Mouse (Mus musculus) embryonic facial prominence, embryonic 14.5 days (tissue): ENCODE data around the gene Phrf1. TPM values are rescaled to one million over a fixed set of nuclear protein-coding genes. Genes with fewer than 3 reads are reported as not detected.
A peak's percentile ranks its signal among the peaks of the same experiment; 100 is the strongest.

Source experiments
- ATAC-seq: fragments of 200-750 bp; cut with Nextera tagmentation; 2 replicates; pipeline ENCODE4 v1.8.0; 2017; ENCODE audit warnings: low read depth, moderate number of reproducible peaks, moderate TSS enrichment
- DNase-seq: peaks from one replicate; pipeline ENCODE4 v3.0.0-alpha.2; 2015; ENCODE audit warnings: low spot score
- H3K27ac ChIP-seq: fragments of 300-500 bp; sonication (generic); replicated peaks from 2 replicates; pipeline ENCODE4 v1.5.1; 2014; ENCODE audit warnings: low read depth, mild to moderate bottlenecking, low read length, moderate library complexity
- H3K27me3 ChIP-seq: fragments of 300-500 bp; sonication (generic); replicated peaks from 2 replicates; pipeline ENCODE4 v1.6.1; 2014; ENCODE audit warnings: low read length; ENCODE audit not compliant: control insufficient read depth, insufficient read depth
- H3K36me3 ChIP-seq: fragments of 300-500 bp; sonication (generic); 2 replicates; pipeline ENCODE4 v1.6.1; 2014; ENCODE audit warnings: low read length, mixed read lengths; ENCODE audit not compliant: control insufficient read depth, insufficient read depth
- H3K4me1 ChIP-seq: fragments of 300-500 bp; sonication (generic); 2 replicates; pipeline ENCODE4 v1.6.1; 2014; ENCODE audit warnings: antibody characterized with exemption, low read length; ENCODE audit not compliant: control insufficient read depth, insufficient read depth
- H3K4me2 ChIP-seq: fragments of 300-500 bp; sonication (generic); 2 replicates; pipeline ENCODE4 v1.6.1; 2014; ENCODE audit warnings: low read depth, mild to moderate bottlenecking, low read length, moderate library complexity, mixed read lengths
- H3K4me3 ChIP-seq: fragments of 300-500 bp; sonication (generic); 2 replicates; pipeline ENCODE4 v1.5.1; 2014; ENCODE audit warnings: low read depth, mild to moderate bottlenecking, low read length
- H3K9ac ChIP-seq: fragments of 300-500 bp; sonication (generic); 2 replicates; pipeline ENCODE4 v1.6.1; 2014; ENCODE audit warnings: low read depth, mild to moderate bottlenecking, low read length, moderate library complexity, mixed read lengths
- H3K9me3 ChIP-seq: fragments of 300-500 bp; sonication (generic); 2 replicates; pipeline ENCODE4 v1.6.1; 2016; ENCODE audit warnings: low read length; ENCODE audit not compliant: control insufficient read depth
- WGBS: fragments of 180-500 bp; shearing (Covaris S2); extraction: QIAGEN DNeasy Blood & Tissue Kit; methylation state at CpG from one replicate; pipeline ENCODE4 v1.1.7; 2014; 5-methylcytosine and 5-hydroxymethylcytosine counted together
- polyA plus RNA-seq: library from polyadenylated mRNA; unstranded; fragments of >200 nt; fragmentation: Nextera tagmentation; extraction: Ambion mirVana; gene quantifications from 2 replicates; pipeline ENCODE4 v1.2.1, GENCODE M21; 2014

Gene Phrf1
- polyA plus RNA-seq, 1 experiment from 2014 or later = 59.8 TPM

DNA sequence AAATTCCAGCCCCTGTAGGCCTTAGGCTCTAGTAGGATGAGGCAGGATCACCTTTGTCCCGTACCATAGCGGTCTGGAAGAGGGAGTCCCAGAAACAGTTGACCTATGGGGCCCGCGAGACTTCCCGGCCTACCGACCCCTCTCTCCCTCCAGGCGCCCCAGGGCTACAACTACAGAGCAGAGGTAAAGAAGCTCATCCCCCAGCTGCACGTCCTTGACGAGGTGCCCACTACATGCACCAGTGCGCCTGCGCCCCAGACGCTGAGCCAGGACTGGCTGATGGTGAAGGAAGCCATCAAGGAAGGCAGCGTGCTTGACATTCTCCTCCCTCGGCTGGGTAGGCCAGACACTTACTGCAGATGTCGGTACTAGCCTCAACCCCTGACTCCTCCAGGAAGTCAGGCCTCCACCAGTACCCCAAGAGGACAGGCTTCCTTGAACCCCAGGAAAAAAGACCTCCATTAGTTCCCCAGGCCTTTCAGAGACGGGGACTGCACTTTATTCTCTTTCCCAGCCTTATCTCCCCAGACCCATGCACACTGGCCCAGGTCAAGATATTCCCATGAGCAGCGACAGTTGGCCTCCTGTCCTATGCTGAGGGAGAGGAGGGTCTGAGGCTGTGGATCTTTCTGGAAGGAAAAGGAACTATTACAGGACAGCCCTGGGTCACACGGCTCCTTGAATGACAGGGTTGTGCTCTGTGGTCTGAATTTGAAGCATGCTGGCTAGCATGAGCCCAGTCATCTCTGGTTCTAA, 22.2 kb upstream of the Phrf1 start:
- H3K9me3 ChIP-seq = no peaks in the 10 kb centered on the region
- no peak for DNase-seq
- H3K9ac ChIP-seq = no peak overlapping the region
- no peaks in the 10 kb centered on the region for H3K36me3 ChIP-seq
- H3K27me3 ChIP-seq = no peaks in the 10 kb centered on the region
- no peaks in the 10 kb centered on the region for H3K4me1 ChIP-seq
- ATAC-seq = no peak
- H3K27ac ChIP-seq = no peak overlapping the region
- 89% methylated on average over 18 of the region's 18 CpGs for WGBS
- no peak overlapping the region for H3K4me2 ChIP-seq
- no peak overlapping the region for H3K4me3 ChIP-seq

DNA sequence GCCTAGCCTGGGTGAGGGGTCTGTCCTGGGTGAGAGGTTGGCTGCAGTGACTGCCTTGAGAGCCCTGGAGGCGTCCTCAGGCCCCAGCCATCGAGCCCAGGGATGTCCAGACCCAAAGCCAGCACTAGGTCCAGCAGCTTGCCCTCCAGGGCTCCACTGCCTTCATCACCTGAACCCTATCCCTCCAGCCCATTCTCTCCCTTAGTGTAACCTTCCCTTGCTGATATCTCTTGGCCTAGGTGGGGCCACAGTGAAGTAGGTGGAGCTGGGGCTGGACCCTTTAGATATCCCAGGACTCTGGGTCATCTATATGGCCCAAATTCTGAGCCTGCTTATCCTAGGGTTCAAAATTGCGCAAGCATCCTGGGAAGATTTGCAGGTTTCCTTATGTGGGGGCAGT, 19.1 kb upstream of the Phrf1 start:
- Histone ChIP-seq H3K9me3 (no peaks in the 10 kb centered on the region), H3K4me3 (no peak overlapping the region), H3K9ac (no peak overlapping the region), H3K27me3 (no peaks in the 10 kb centered on the region), H3K4me1 (no peaks in the 10 kb centered on the region), H3K36me3 (no peaks in the 10 kb centered on the region), H3K27ac (no peak overlapping the region), H3K4me2 (no peak overlapping the region)
- no peak for ATAC-seq
- WGBS = 79% methylated on average over 3 of the region's 3 CpGs
- DNase-seq = no peak

DNA sequence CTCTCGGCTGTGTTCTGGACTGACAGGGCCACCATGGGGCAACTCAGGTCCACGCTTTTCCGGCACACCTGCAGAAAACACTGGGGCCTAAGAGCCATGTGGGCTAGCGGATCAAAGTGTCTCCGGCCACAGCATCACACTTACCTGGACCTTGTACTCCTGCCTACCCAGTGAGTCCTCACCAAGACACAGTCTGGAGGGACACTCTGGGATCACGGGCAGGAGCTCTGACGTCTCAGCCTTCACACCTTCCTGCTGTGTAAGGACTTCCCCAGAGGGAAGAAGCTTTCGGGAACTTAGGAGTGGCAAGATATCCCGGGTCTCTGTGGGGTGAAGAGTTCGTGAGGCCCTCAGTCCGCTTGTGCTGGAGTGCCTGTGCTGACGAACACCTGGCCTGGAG, 18.4 kb upstream of the Phrf1 start:
- no peaks in the 10 kb centered on the region for H3K9me3 ChIP-seq
- no peak for ATAC-seq

DNA sequence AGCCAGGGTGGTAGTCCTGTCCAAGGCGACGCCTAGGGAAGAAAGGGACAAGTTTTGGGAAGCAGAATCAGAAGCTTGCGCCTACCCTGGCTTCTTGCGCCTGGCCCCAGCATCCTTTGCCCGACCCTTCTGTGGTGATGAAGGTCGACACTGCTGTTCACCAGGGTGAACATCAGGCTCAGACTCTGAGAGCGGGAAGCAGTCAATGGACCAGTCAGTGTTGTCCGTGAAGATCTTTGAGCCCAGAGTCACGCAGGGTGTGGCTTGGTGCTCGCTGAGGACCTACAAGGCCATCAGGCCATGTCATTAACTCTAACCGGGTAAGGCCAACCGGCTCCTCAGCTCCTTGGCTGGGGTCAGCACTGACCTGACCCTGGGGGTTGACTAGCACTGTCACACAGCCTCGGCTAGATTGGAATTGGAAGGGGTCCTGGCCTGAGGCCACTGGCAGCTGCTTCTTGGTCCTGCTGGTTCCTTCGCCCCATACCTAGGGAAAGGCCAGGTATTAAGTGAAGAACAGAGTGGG, 17.9 kb upstream of the Phrf1 start:
- H3K4me3 ChIP-seq = no peak overlapping the region
- ATAC-seq (no peak), DNase-seq (no peak)
- H3K27ac ChIP-seq = no peak overlapping the region
- no peaks in the 10 kb centered on the region for H3K27me3 ChIP-seq
- no peaks in the 10 kb centered on the region for H3K4me1 ChIP-seq
- 85% methylated on average over 13 of the region's 14 CpGs for WGBS
- no peaks in the 10 kb centered on the region for H3K36me3 ChIP-seq
- H3K9me3 ChIP-seq = no peaks in the 10 kb centered on the region
- no peak overlapping the region for H3K9ac ChIP-seq
- no peak overlapping the region for H3K4me2 ChIP-seq

More for the DNA sequence above, 18.4 kb upstream of the Phrf1 start:
- DNase-seq = no peak
- H3K4me1 ChIP-seq = no peaks in the 10 kb centered on the region
- WGBS = 78% methylated on average over 12 of the region's 12 CpGs
- no peak overlapping the region for H3K9ac ChIP-seq
- H3K36me3 ChIP-seq = no peaks in the 10 kb centered on the region
- no peak overlapping the region for H3K4me3 ChIP-seq
- no peak overlapping the region for H3K4me2 ChIP-seq
- no peaks in the 10 kb centered on the region for H3K27me3 ChIP-seq
- H3K27ac ChIP-seq = no peak overlapping the region

DNA sequence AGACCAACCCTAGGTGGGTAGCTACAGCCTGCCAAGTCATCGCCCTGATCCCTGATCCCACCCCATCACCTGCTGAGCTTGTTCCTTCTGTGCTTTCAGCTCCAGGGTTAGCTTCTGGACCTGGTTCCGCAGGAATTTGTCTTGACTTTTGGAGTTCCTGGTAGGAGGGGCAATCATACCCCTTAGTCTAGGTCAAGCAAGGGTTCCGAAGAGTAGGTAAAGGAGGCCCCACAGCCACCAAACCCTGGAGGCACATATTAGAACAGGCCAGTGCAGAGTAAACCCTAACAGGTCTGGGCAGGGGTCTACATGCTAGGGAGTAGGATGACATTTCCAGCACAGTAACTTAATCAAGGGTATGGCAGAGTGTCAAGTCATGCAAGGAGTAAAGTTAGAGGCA, 15.5 kb upstream of the Phrf1 start:
- peaks cover 2% of the 10 kb centered on the region; the same call in 1 of the 2 replicates for H3K4me1 ChIP-seq
- no peaks in the 10 kb centered on the region for H3K9me3 ChIP-seq
- H3K4me3 ChIP-seq = no peak overlapping the region
- 0 out of 2 replicates have a peak, but pooled peaks cover 2% of the 10 kb centered on the region for H3K36me3 ChIP-seq
- DNase-seq (no peak), ATAC-seq (no peak)
- H3K9ac ChIP-seq = no peak overlapping the region
- 78% methylated on average over 3 of the region's 3 CpGs for WGBS
- no peak overlapping the region for H3K4me2 ChIP-seq
- H3K27me3 ChIP-seq = no peaks in the 10 kb centered on the region
- H3K27ac ChIP-seq = no peak overlapping the region

DNA sequence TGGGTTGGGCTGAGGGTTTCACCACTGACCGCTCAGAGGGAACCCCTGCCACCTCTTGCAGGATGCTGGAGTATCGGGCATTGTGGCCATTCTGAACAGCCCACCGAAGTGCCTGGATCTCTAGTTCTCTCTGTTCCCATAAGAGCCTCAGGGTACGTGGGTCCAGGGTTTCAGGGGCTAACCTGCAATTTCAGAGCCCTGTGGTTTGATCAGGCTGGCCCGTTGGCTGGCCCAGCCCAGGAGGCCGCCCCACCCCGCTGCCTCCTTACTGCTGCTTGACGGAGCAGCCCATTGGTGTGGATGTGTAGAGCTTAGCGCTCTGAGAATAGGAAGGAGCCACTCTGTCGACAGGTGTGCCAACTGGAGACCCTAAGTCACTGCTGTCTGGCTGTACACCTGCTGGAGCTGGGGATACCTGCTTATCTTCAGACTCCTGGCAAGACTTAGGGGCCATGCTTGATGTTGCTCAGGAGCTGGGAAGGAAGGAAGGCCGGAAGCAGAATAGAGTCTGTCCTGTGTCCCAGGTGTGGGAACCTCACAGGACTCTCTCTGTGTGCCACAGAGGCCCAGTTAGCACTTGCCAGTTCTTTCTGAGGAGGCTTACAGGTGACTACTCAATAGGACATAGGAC, 14.9 kb upstream of the Phrf1 start, which contains the start of gene Lmntd2:
TSS of gene Lmntd2 (minus strand) at position 476 of the 631 bp plus-strand sequence.
- Histone ChIP-seq H3K9ac (0 out of 2 replicates have a peak within 1 kb of the TSS, but pooled peaks have one; percentile 71), H3K36me3 (0 out of 2 replicates have a peak, but pooled peaks cover 8% of the 10 kb centered on the region), H3K4me2 (peak within 1 kb of the TSS; percentile 69), H3K9me3 (no peaks in the 10 kb centered on the region), H3K4me1 (peaks cover 2% of the 10 kb centered on the region; the same call in 1 of the 2 replicates), H3K27ac (peak within 1 kb of the TSS; percentile 86), H3K27me3 (no peaks in the 10 kb centered on the region), H3K4me3 (peak within 1 kb of the TSS; percentile 54)
- ATAC-seq (no peak), DNase-seq (no peak)
- WGBS = 90% methylated on average over 11 of the region's 11 CpGs

DNA sequence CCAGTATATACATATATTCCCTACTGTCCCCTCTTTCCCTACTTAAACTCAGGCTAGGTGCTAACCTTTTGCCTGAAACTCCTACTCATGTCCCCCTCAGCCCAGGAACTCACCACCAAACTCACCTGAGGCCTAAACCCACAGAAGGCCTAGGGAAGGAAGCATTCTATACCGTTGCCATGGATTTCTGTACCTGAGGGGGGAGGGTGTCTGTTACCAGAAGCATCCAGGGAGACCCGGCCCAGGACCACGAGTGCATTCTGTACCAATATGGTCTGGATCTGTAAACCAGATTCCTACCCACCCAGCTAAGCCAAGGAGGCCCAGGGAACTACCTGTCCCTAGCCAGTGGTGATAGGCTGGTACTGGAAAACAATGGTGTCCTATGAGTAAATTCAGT, 14.3 kb upstream of the Phrf1 start:
- H3K27me3 ChIP-seq = no peaks in the 10 kb centered on the region
- 0 out of 2 replicates have a peak, but pooled peaks cover 10% of the 10 kb centered on the region for H3K36me3 ChIP-seq
- H3K4me3 ChIP-seq = no peak overlapping the region
- no peak overlapping the region for H3K27ac ChIP-seq
- peaks cover 2% of the 10 kb centered on the region; the same call in 1 of the 2 replicates for H3K4me1 ChIP-seq
- DNase-seq = no peak
- H3K9ac ChIP-seq = no peak overlapping the region
- H3K4me2 ChIP-seq = no peak overlapping the region
- ATAC-seq = no peak
- WGBS = 59% methylated on average over 3 of the region's 3 CpGs
- no peaks in the 10 kb centered on the region for H3K9me3 ChIP-seq

DNA sequence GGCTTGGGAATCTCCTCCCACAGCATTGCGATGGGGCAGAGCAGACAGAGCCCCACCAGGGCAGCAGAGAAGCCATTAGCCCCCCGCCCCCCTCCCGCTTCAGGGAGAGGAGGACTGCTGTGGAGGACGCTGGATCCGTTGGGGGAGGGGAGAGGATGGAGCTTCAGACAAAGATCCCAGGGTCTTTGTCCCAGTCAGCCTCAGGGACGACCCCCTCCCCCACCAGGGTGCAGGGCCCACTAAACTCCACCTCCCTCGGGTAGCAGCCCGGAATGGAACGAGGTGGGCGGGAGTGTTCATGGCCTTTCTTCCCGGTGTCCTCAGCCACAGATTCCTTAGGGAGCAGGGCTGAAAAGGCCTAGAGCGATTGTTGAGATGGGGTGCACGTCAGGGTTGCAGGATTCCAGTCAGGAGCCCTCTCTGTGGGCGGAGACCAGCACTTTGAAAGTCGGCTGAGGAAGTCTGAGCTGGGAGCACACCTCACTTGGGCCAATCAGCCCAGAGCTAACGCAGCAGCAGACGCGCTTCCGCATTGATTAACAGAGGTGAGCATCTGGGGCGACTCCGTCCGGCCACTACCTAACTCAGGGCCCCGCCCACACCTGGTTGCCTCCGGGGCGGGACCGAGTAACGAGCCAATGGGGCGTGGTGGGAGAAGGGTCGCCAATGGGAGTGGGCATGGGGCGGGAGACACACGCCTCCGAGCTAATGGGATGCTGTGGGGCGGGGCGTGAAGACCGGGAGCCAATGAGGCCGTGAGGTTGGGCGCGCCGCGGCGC, 13.3 kb upstream of the Phrf1 start, which contains the start of gene Rassf7:
TSS of gene Rassf7 (plus strand) at position 760 of the 779 bp plus-strand sequence.
- Histone ChIP-seq H3K36me3 (peaks cover 10% of the 10 kb centered on the region; the same call in 1 of the 2 replicates), H3K4me2 (peak within 1 kb of the TSS; percentile 69), H3K27ac (peak within 1 kb of the TSS; percentile 86), H3K4me1 (peaks cover 3% of the 10 kb centered on the region; the same call in 1 of the 2 replicates), H3K9me3 (no peaks in the 10 kb centered on the region), H3K9ac (peak within 1 kb of the TSS; percentile 71), H3K4me3 (peak within 1 kb of the TSS; percentile 54), H3K27me3 (no peaks in the 10 kb centered on the region)
- DNase-seq (peak; percentile 98), ATAC-seq (peak; percentile 96)
- 1% methylated on average over 28 of the region's 41 CpGs for WGBS
